Mouse (Mus musculus) forebrain, embryonic 14.5 days (tissue): Measurements from ENCODE around the gene Insl6. TPM values are rescaled to one million over a fixed set of nuclear protein-coding genes. Genes with fewer than 3 reads are reported as not detected.
A peak's percentile ranks its signal among the peaks of the same experiment; 100 is the strongest.

Source experiments
- ATAC-seq: fragments of 200-750 bp; cut with Nextera tagmentation; 2 replicates; pipeline ENCODE4 v1.8.0; 2017; ENCODE audit warnings: mild to moderate bottlenecking, moderate library complexity
- DNase-seq: peaks from one replicate; pipeline ENCODE4 v3.0.0-alpha.2; 2015; ENCODE audit warnings: low spot score
- H3K27ac ChIP-seq: fragments of 300-500 bp; sonication (generic); 2 replicates; pipeline ENCODE4 v1.5.1; 2014; ENCODE audit warnings: low read depth, mild to moderate bottlenecking, control low read depth, low read length, moderate library complexity
- H3K27me3 ChIP-seq: fragments of 300-500 bp; sonication (generic); replicated peaks from 2 replicates; pipeline ENCODE4 v1.6.1; 2014; ENCODE audit warnings: low read length, control low read depth, mixed read lengths; ENCODE audit not compliant: control insufficient read depth, insufficient read depth
- H3K36me3 ChIP-seq: fragments of 300-500 bp; sonication (generic); 2 replicates; pipeline ENCODE4 v1.6.1; 2014; ENCODE audit warnings: low read length, control low read depth; ENCODE audit not compliant: control insufficient read depth, insufficient read depth
- H3K4me1 ChIP-seq: fragments of 300-500 bp; sonication (generic); 2 replicates; pipeline ENCODE4 v1.6.1; 2014; ENCODE audit warnings: antibody characterized with exemption, low read length, control low read depth; ENCODE audit not compliant: control insufficient read depth, insufficient read depth
- H3K4me2 ChIP-seq: fragments of 300-500 bp; sonication (generic); 2 replicates; pipeline ENCODE4 v1.6.1; 2014; ENCODE audit warnings: mild to moderate bottlenecking, control low read depth, low read length
- H3K4me3 ChIP-seq: fragments of 300-500 bp; sonication (generic); 2 replicates; pipeline ENCODE4 v1.5.1; 2014; ENCODE audit warnings: low read depth, low read length, control low read depth
- H3K9ac ChIP-seq: fragments of 300-500 bp; sonication (generic); 2 replicates; pipeline ENCODE4 v1.6.1; 2014; ENCODE audit warnings: mild to moderate bottlenecking, low read length, control low read depth, moderate library complexity
- H3K9me3 ChIP-seq: fragments of 300-500 bp; sonication (generic); replicated peaks from 2 replicates; pipeline ENCODE4 v1.6.1; 2016; ENCODE audit warnings: low read length, control low read depth, mixed read lengths; ENCODE audit not compliant: control insufficient read depth
- WGBS: fragments of 180-500 bp; shearing (Covaris S2); extraction: QIAGEN DNeasy Blood & Tissue Kit; methylation state at CpG from one replicate; pipeline ENCODE4 v1.1.7; 2014; 5-methylcytosine and 5-hydroxymethylcytosine counted together
- polyA plus RNA-seq: library from polyadenylated mRNA; unstranded; fragments of >200 nt; fragmentation: Nextera tagmentation; extraction: Ambion mirVana; gene quantifications from 2 replicates; pipeline ENCODE4 v1.2.1, GENCODE M21; 2014

Gene Insl6
- polyA plus RNA-seq, 1 experiment from 2014 or later = 3.2 TPM

DNA sequence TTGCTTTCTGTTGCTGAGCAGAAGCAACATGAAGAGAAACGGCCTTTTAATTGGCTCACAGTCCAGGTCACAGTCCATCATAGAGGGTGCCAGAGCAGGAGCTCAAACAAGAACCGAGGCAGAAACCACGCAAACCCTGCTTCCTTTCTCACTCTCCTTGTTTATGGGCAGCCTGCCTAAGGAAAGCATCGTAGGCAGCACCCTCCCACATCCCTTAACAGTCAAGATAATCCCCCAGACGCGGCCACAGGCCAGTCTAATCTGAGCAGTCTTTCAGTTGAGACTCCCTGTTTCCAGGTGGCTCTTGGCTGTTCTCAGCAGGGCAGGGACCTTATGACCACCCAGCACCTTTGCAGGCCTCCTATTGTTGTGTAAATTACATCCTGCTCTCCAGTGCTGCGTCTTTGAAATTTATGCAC, 39.7 kb downstream of the Insl6 start:
- Histone ChIP-seq H3K4me3 (no peak overlapping the region), H3K9ac (no peak overlapping the region), H3K4me1 (peaks cover 3% of the 10 kb centered on the region; the same call in 1 of the 2 replicates), H3K4me2 (no peak overlapping the region), H3K27me3 (no peaks in the 10 kb centered on the region), H3K27ac (no peak overlapping the region; the same call in 1 of the 2 replicates), H3K9me3 (no peaks in the 10 kb centered on the region), H3K36me3 (peaks cover 30% of the 10 kb centered on the region)
- WGBS = 4% methylated on average over 7 of the region's 7 CpGs
- ATAC-seq = peak; percentile 52; the same call in 1 of the 2 replicates
- peak; percentile 48 for DNase-seq

GRCm38 (mm10) chr19:29278944-29279587, 46.1 kb downstream of the Insl6 start:
- 85% methylated on average over 6 of the region's 6 CpGs for WGBS
- ATAC-seq = no peak
- Histone ChIP-seq H3K27ac (no peak overlapping the region), H3K9ac (no peak overlapping the region), H3K4me2 (no peak overlapping the region), H3K4me1 (no peaks in the 10 kb centered on the region), H3K36me3 (peaks cover 39% of the 10 kb centered on the region), H3K27me3 (no peaks in the 10 kb centered on the region), H3K9me3 (no peaks in the 10 kb centered on the region), H3K4me3 (no peak overlapping the region)
- no peak for DNase-seq

GRCm38 (mm10) chr19:29276414-29276813, 48.7 kb downstream of the Insl6 start:
- no peaks in the 10 kb centered on the region for H3K27me3 ChIP-seq
- H3K9me3 ChIP-seq = no peaks in the 10 kb centered on the region
- ATAC-seq = no peak
- whole genome bisulfite sequencing = 97% methylated on average over 4 of the region's 4 CpGs
- H3K4me1 ChIP-seq = no peaks in the 10 kb centered on the region
- H3K4me2 ChIP-seq = no peak overlapping the region
- H3K36me3 ChIP-seq = peaks cover 31% of the 10 kb centered on the region
- H3K27ac ChIP-seq = no peak overlapping the region
- no peak overlapping the region for H3K4me3 ChIP-seq
- no peak overlapping the region for H3K9ac ChIP-seq
- DNase-seq = no peak

GRCm38 (mm10) chr19:29272011-29272809, 52.9 kb downstream of the Insl6 start:
- no peak for DNase-seq
- Histone ChIP-seq H3K36me3 (peaks cover 22% of the 10 kb centered on the region), H3K27ac (no peak overlapping the region), H3K27me3 (no peaks in the 10 kb centered on the region), H3K4me3 (no peak overlapping the region), H3K9ac (no peak overlapping the region), H3K4me1 (no peaks in the 10 kb centered on the region), H3K4me2 (no peak overlapping the region), H3K9me3 (no peaks in the 10 kb centered on the region)
- ATAC-seq = no peak
- WGBS = 94% methylated on average over 3 of the region's 3 CpGs

Other genes with a start within 250 kb of the Insl6 start
- gene Rcl1, start 224.0 kb downstream of the Insl6 start, polyA plus RNA-seq = 34.8 and 35.1 TPM in 2 replicates
- 15.6 and 18.2 TPM in 2 replicates for gene Jak2, start 73.5 kb downstream of the Insl6 start, polyA plus RNA-seq
- 3.9 and 4.0 TPM in 2 replicates for gene Rln1, start 9.3 kb upstream of the Insl6 start, polyA plus RNA-seq
- gene Plgrkt, start 42.0 kb upstream of the Insl6 start, polyA plus RNA-seq = 109 TPM in 2 replicates
- gene Cd274, start 42.1 kb upstream of the Insl6 start, polyA plus RNA-seq = 0.46 and 0.74 TPM in 2 replicates
- gene Pdcd1lg2, start 85.6 kb upstream of the Insl6 start, polyA plus RNA-seq = not detected in 2 replicates
- 9.4 and 12.1 TPM in 2 replicates for gene Ric1, start 196.9 kb upstream of the Insl6 start, polyA plus RNA-seq